Mouse (Mus musculus) CH12.LX (cell line): Measurements from ENCODE around the gene Smyd4. TPM values are rescaled to one million over a fixed set of nuclear protein-coding genes. Genes with fewer than 3 reads are reported as not detected.

Experiments used
- DNase-seq: peaks from one replicate; pipeline ENCODE4 v3.0.0-alpha.2; 2013; ENCODE audit errors: extremely low read depth
- H3K27ac ChIP-seq: 2 replicates; pipeline ENCODE4 v1.5.1; 2012; ENCODE audit warnings: low read depth, mild to moderate bottlenecking, control low read depth, moderate library complexity; ENCODE audit not compliant: insufficient read depth
- H3K27me3 ChIP-seq: replicated peaks from 2 replicates; pipeline ENCODE3; 2012; ENCODE audit warnings: inconsistent platforms
- H3K36me3 ChIP-seq, 2 experiments: replicated peaks in 1 of 2; 2 replicates each; pipeline versions ENCODE3 to v1.6.1; 2012; ENCODE audit warnings: inconsistent platforms in 1 of 2, low read length in 1 of 2, mild to moderate bottlenecking in 1 of 2, mixed read lengths in 1 of 2, moderate library complexity in 1 of 2; ENCODE audit not compliant: control insufficient read depth in 1 of 2, insufficient read depth in 1 of 2
- H3K4me1 ChIP-seq, 2 experiments: 2 replicates each; pipeline ENCODE4 v1.6.1; 2012; ENCODE audit warnings: inconsistent platforms in 1 of 2, moderate library complexity in 1 of 2; ENCODE audit not compliant: insufficient read depth in 2 of 2, control insufficient read depth in 1 of 2
- H3K4me2 ChIP-seq: 2 replicates; pipeline ENCODE4 v1.6.1; 2012; ENCODE audit warnings: low read depth, mild to moderate bottlenecking, control low read depth; ENCODE audit not compliant: poor library complexity, insufficient read depth, severe bottlenecking
- H3K4me3 ChIP-seq, 3 experiments: fragments of 150-350 bp in 1 of 3; sonication (generic) in 1 of 3; replicated peaks in 1 of 3; 2 replicates each; pipeline versions ENCODE3 to v1.5.1; 2011 to 2012; ENCODE audit warnings: low read depth in 2 of 3, low read length in 2 of 3, mild to moderate bottlenecking in 2 of 3, moderate library complexity in 2 of 3, control low read depth in 1 of 3, improper control_type of control experiment in 1 of 3, inconsistent platforms in 1 of 3, mixed read lengths in 1 of 3; ENCODE audit not compliant: poor library complexity in 1 of 3
- H3K79me2 ChIP-seq: replicated peaks from 2 replicates; pipeline ENCODE4 v1.6.1; 2012; ENCODE audit warnings: mild to moderate bottlenecking, moderate library complexity; ENCODE audit not compliant: control insufficient read depth, poor library complexity, insufficient read depth, severe bottlenecking; ENCODE audit errors: extremely low read depth
- H3K9ac ChIP-seq: 2 replicates; pipeline ENCODE4 v1.6.1; 2012; ENCODE audit warnings: low read depth, mild to moderate bottlenecking, control low read depth, moderate library complexity; ENCODE audit not compliant: insufficient read depth
- H3K9me3 ChIP-seq: replicated peaks from 2 replicates; pipeline ENCODE3; 2012; ENCODE audit warnings: low read length, inconsistent platforms, mixed read lengths
- BHLHE40 ChIP-seq: IDR thresholded peaks from 2 replicates; pipeline ENCODE4 v1.6.1; 2011; ENCODE audit warnings: mild to moderate bottlenecking, low read depth, low read length, improper control_type of control experiment
- CHD1 ChIP-seq: IDR thresholded peaks from 2 replicates; pipeline ENCODE4 v1.6.1; 2012; ENCODE audit warnings: low read depth, low read length, improper control_type of control experiment, inconsistent platforms
- CHD2 ChIP-seq: IDR thresholded peaks from 2 replicates; pipeline ENCODE4 v1.6.1; 2011; ENCODE audit warnings: low read length, improper control_type of control experiment
- CTCF ChIP-seq, 2 experiments: IDR thresholded peaks in 1 of 2; conservative IDR thresholded peaks in 1 of 2; 2 replicates each; pipeline ENCODE4 v1.5.1; 2011 to 2012; ENCODE audit warnings: low read depth in 2 of 2, low read length in 2 of 2, improper control_type of control experiment in 1 of 2, inconsistent platforms in 1 of 2, mild to moderate bottlenecking in 1 of 2, moderate library complexity in 1 of 2
- E2F4 ChIP-seq: IDR thresholded peaks from 2 replicates; pipeline ENCODE4 v1.6.1; 2011; ENCODE audit warnings: low read depth, low read length, improper control_type of control experiment; ENCODE audit not compliant: insufficient replicate concordance
- ELF1 ChIP-seq: IDR thresholded peaks from 2 replicates; pipeline ENCODE4 v1.6.1; 2014; ENCODE audit warnings: low read depth, mild to moderate bottlenecking, inconsistent platforms, low read length, improper control_type of control experiment
- EP300 ChIP-seq: IDR thresholded peaks from 2 replicates; pipeline ENCODE4 v1.6.1; 2011; ENCODE audit warnings: low read length, improper control_type of control experiment
- ETS1 ChIP-seq: conservative IDR thresholded peaks from 2 replicates; pipeline ENCODE4 v1.6.1; 2012; ENCODE audit warnings: low read depth, mild to moderate bottlenecking, inconsistent platforms, low read length, improper control_type of control experiment, moderate library complexity
- GABPA ChIP-seq: IDR thresholded peaks from 2 replicates; pipeline ENCODE4 v1.6.1; 2012; ENCODE audit warnings: low read depth, low read length, improper control_type of control experiment, inconsistent platforms; ENCODE audit not compliant: insufficient replicate concordance
- HCFC1 ChIP-seq: IDR thresholded peaks from 2 replicates; pipeline ENCODE4 v1.6.1; 2012; ENCODE audit warnings: low read depth, mild to moderate bottlenecking, inconsistent platforms, low read length, improper control_type of control experiment
- IRF4 ChIP-seq: IDR thresholded peaks from 2 replicates; pipeline ENCODE4 v1.6.1; 2014; ENCODE audit warnings: low read depth, mild to moderate bottlenecking, inconsistent platforms, low read length, improper control_type of control experiment
- JUN ChIP-seq: IDR thresholded peaks from 2 replicates; pipeline ENCODE4 v1.6.1; 2011; ENCODE audit warnings: low read depth, mild to moderate bottlenecking, low read length, improper control_type of control experiment, moderate library complexity; ENCODE audit not compliant: insufficient read depth
- JUND ChIP-seq: conservative IDR thresholded peaks from 2 replicates; pipeline ENCODE4 v1.6.1; 2011; ENCODE audit warnings: low read depth, low read length, improper control_type of control experiment
- KAT2A ChIP-seq: IDR thresholded peaks from 2 replicates; pipeline ENCODE4 v1.6.1; 2012; ENCODE audit warnings: low read length, improper control_type of control experiment, inconsistent platforms; ENCODE audit not compliant: insufficient replicate concordance
- MAFK ChIP-seq: IDR thresholded peaks from 2 replicates; pipeline ENCODE4 v1.6.1; 2011; ENCODE audit warnings: low read length, improper control_type of control experiment; ENCODE audit not compliant: insufficient replicate concordance
- MAX ChIP-seq: IDR thresholded peaks from 2 replicates; pipeline ENCODE4 v1.6.1; 2011; ENCODE audit warnings: low read length, improper control_type of control experiment
- MYC ChIP-seq: IDR thresholded peaks from 2 replicates; pipeline ENCODE4 v1.6.1; 2011; ENCODE audit warnings: low read depth, mild to moderate bottlenecking, improper control_type of control experiment, low read length
- NELFE ChIP-seq: IDR thresholded peaks from 2 replicates; pipeline ENCODE4 v1.6.1; 2011; ENCODE audit warnings: low read depth, low read length, improper control_type of control experiment
- NRF1 ChIP-seq: IDR thresholded peaks from 2 replicates; pipeline ENCODE4 v1.6.1; 2014; ENCODE audit warnings: low read depth, mild to moderate bottlenecking, inconsistent platforms, low read length, improper control_type of control experiment, moderate library complexity
- POLR2A ChIP-seq: IDR thresholded peaks from 2 replicates; pipeline ENCODE4 v1.6.1; 2011; ENCODE audit warnings: low read depth, mild to moderate bottlenecking, improper control_type of control experiment, low read length
- POLR2AphosphoS2 ChIP-seq: IDR thresholded peaks from 2 replicates; pipeline ENCODE4 v1.6.1; 2011; ENCODE audit warnings: low read depth, low read length, improper control_type of control experiment
- RCOR1 ChIP-seq: conservative IDR thresholded peaks from 2 replicates; pipeline ENCODE4 v1.6.1; 2012; ENCODE audit warnings: low read depth, mild to moderate bottlenecking, inconsistent platforms, low read length, improper control_type of control experiment
- SIN3A ChIP-seq: IDR thresholded peaks from 2 replicates; pipeline ENCODE4 v1.6.1; 2012; ENCODE audit warnings: low read length, improper control_type of control experiment, inconsistent platforms
- SMC3 ChIP-seq: IDR thresholded peaks from 2 replicates; pipeline ENCODE4 v1.6.1; 2011; ENCODE audit warnings: low read depth, low read length, improper control_type of control experiment
- TCF12 ChIP-seq: IDR thresholded peaks from 2 replicates; pipeline ENCODE4 v1.6.1; 2014; ENCODE audit warnings: low read depth, mild to moderate bottlenecking, inconsistent platforms, low read length, improper control_type of control experiment
- UBTF ChIP-seq: IDR thresholded peaks from 2 replicates; pipeline ENCODE4 v1.6.1; 2012; ENCODE audit warnings: low read depth, mild to moderate bottlenecking, inconsistent platforms, low read length, improper control_type of control experiment, moderate library complexity
- USF1 ChIP-seq: IDR thresholded peaks from 2 replicates; pipeline ENCODE4 v1.6.1; 2014; ENCODE audit warnings: low read depth, mild to moderate bottlenecking, inconsistent platforms, low read length, improper control_type of control experiment
- USF2 ChIP-seq: conservative IDR thresholded peaks from 2 replicates; pipeline ENCODE4 v1.6.1; 2011; ENCODE audit warnings: low read depth, low read length, improper control_type of control experiment
- ZC3H11A ChIP-seq: IDR thresholded peaks from 2 replicates; pipeline ENCODE4 v1.6.1; 2012; ENCODE audit warnings: low read depth, mild to moderate bottlenecking, inconsistent platforms, low read length, improper control_type of control experiment
- ZKSCAN1 ChIP-seq: IDR thresholded peaks from 2 replicates; pipeline ENCODE4 v1.6.1; 2012; ENCODE audit warnings: low read depth, inconsistent platforms, low read length, improper control_type of control experiment, borderline replicate concordance
- ZMIZ1 ChIP-seq: IDR thresholded peaks from 2 replicates; pipeline ENCODE4 v1.6.1; 2012; ENCODE audit warnings: low read depth, mild to moderate bottlenecking, inconsistent platforms, low read length, improper control_type of control experiment
- ZNF384 ChIP-seq: IDR thresholded peaks from 2 replicates; pipeline ENCODE4 v1.6.1; 2012; ENCODE audit warnings: low read depth, low read length, improper control_type of control experiment, inconsistent platforms
- dilution Hi-C: fragments of 300-500 bp; cut with MboI; formaldehyde crosslinking; loops from 2 replicates; pipeline ENCODE4 v1.14.3; 2020; ENCODE audit warnings: low sequenced_read_pairs; ENCODE audit not compliant: extremely low pct_unique_long_range_greater_than_20kb, extremely low pct_ligation_motif_present
- in situ Hi-C: fragments of 300-500 bp; cut with MboI; formaldehyde crosslinking; loops from 3 replicates; pipeline ENCODE4 v1.14.3; 2019; ENCODE audit warnings: low sequenced_read_pairs, low pct_ligation_motif_present, low pct_unique_long_range_greater_than_20kb, mixed read lengths
- polyA plus RNA-seq: library from polyadenylated mRNA; unstranded; fragments of >175 nt; gene quantifications from 2 replicates; pipeline ENCODE4 v1.2.1, GENCODE M21; 2012; ENCODE audit warnings: low read depth; ENCODE audit not compliant: insufficient read length
- total RNA-seq, 2 experiments: library from RNA; depleted of rRNA; stranded (reverse); fragments of 300-350 nt in 1 of 2; fragments of >200 nt in 1 of 2; gene quantifications; 2 replicates each; pipeline ENCODE4 v1.2.3; 2012 to 2014

Gene Smyd4
- total and polyA plus RNA-seq, 3 experiments, result 11.8 to 15.4 (median 13.9) TPM

GRCm38 (mm10) chr11:75400099-75400498 is 51.9 kb downstream of the Smyd4 start:
- Histone ChIP-seq H3K9ac (no peak overlapping the region), H3K27me3 (no peaks in the 10 kb centered on the region), H3K4me1 (peaks cover 0 to 56% of the 10 kb centered on the region in 2 experiments; a peak in 3 of 4 replicates), H3K36me3 (peaks cover 17 to 60% of the 10 kb centered on the region in 2 experiments), H3K9me3 (no peaks in the 10 kb centered on the region), H3K79me2 (no peaks in the 10 kb centered on the region), H3K4me3 (peak overlapping the region in 1 of 3 experiments; percentile 28), H3K4me2 (no peak overlapping the region), H3K27ac (no peak overlapping the region)
- peak; percentile 59 for DNase-seq
- no peak for TF ChIP-seq RCOR1
- TF ChIP-seq KAT2A, result no peak
- no peak for TF ChIP-seq SMC3
- no peak for TF ChIP-seq JUN
- TF ChIP-seq USF2, result peak; percentile 18; the same call in 1 of the 2 replicates
- no peak for TF ChIP-seq ZNF384
- TF ChIP-seq MYC, result no peak
- no peak for TF ChIP-seq TCF12
- peak; percentile 60; the same call in 1 of the 2 replicates for TF ChIP-seq USF1
- TF ChIP-seq ELF1, result no peak
- no peak for TF ChIP-seq ETS1
- no peak for TF ChIP-seq MAX
- TF ChIP-seq POLR2AphosphoS2, result no peak
- no peak for TF ChIP-seq JUND
- TF ChIP-seq NRF1, result no peak
- 0 out of 2 replicates have a peak, but pooled peaks have one; percentile 11 for TF ChIP-seq NELFE
- TF ChIP-seq GABPA, result no peak
- TF ChIP-seq BHLHE40, result peak; percentile 27; the same call in 1 of the 2 replicates
- TF ChIP-seq UBTF, result no peak
- dilution Hi-C loops, result no loop called here
- in situ Hi-C loops, result no loop called here

GRCm38 (mm10) chr11:75402271-75402690 is 54.0 kb downstream of the Smyd4 start:
- Histone ChIP-seq H3K27ac (no peak overlapping the region), H3K9ac (no peak overlapping the region), H3K4me1 (peaks cover 0 to 45% of the 10 kb centered on the region in 2 experiments; a peak in 2 of 4 replicates), H3K4me2 (no peak overlapping the region), H3K27me3 (no peaks in the 10 kb centered on the region), H3K79me2 (no peaks in the 10 kb centered on the region), H3K36me3 (peaks cover 20 to 71% of the 10 kb centered on the region in 2 experiments), H3K4me3 (no peak overlapping the region), H3K9me3 (no peaks in the 10 kb centered on the region)
- in situ Hi-C loops (no loop called here), dilution Hi-C loops (no loop called here)
- peak; percentile 78 for DNase-seq
- TF ChIP-seq ZMIZ1, result no peak
- no peak for TF ChIP-seq HCFC1
- no peak; the same call in 1 of the 2 replicates for TF ChIP-seq NELFE
- TF ChIP-seq SIN3A, result peak; percentile 76
- TF ChIP-seq JUN, result no peak
- TF ChIP-seq KAT2A, result no peak
- TF ChIP-seq EP300, result no peak
- TF ChIP-seq RCOR1, result no peak
- TF ChIP-seq IRF4, result peak; percentile 8; the same call in 1 of the 2 replicates
- TF ChIP-seq SMC3, result peak; percentile 92
- no peak for TF ChIP-seq MAFK
- no peak for TF ChIP-seq ETS1
- TF ChIP-seq JUND, result no peak
- TF ChIP-seq POLR2A, result no peak
- TF ChIP-seq USF2, result no peak
- TF ChIP-seq CHD2, result no peak
- TF ChIP-seq CHD1, result no peak
- TF ChIP-seq ZKSCAN1, result no peak
- TF ChIP-seq NRF1, result no peak
- no peak for TF ChIP-seq USF1
- TF ChIP-seq ELF1, result 0 out of 2 replicates have a peak, but pooled peaks have one; percentile 20
- TF ChIP-seq POLR2AphosphoS2, result no peak
- peak; percentile 65 for TF ChIP-seq ZC3H11A
- peak; percentile 48 to 94; a peak in 3 of 4 replicates for TF ChIP-seq CTCF (conservative IDR thresholded peaks at IDR 0.05 in 1 of 2, IDR thresholded peaks at IDR 0.05 in 1 of 2; ENCODE audit: low read depth in 2 of 2, low read length in 2 of 2)
- no peak for TF ChIP-seq E2F4
